Mouse (Mus musculus) embryonic facial prominence, embryonic 11.5 days (tissue): Measurements from ENCODE around the gene Src. TPM values are rescaled to one million over a fixed set of nuclear protein-coding genes. Genes with fewer than 3 reads are reported as not detected.
A peak's percentile ranks its signal among the peaks of the same experiment; 100 is the strongest.

Experiments
- ATAC-seq: fragments of 200-750 bp; cut with Nextera tagmentation; replicated peaks from 2 replicates; pipeline ENCODE4 v1.8.0; 2017; ENCODE audit warnings: low read depth; ENCODE audit not compliant: insufficient number of reproducible peaks, low FRiP score, low TSS enrichment
- DNase-seq: peaks from one replicate; pipeline ENCODE4 v3.0.0-alpha.2; 2015; ENCODE audit warnings: low spot score
- H3K27ac ChIP-seq: fragments of 300-500 bp; sonication (generic); replicated peaks from 2 replicates; pipeline ENCODE4 v1.5.1; 2014; ENCODE audit warnings: mild to moderate bottlenecking, low read depth, low read length, control low read depth
- H3K27me3 ChIP-seq: fragments of 300-500 bp; sonication (generic); 2 replicates; pipeline ENCODE4 v1.6.1; 2014; ENCODE audit warnings: mild to moderate bottlenecking, low read length, moderate library complexity, mixed read lengths; ENCODE audit not compliant: control insufficient read depth, insufficient read depth
- H3K36me3 ChIP-seq: fragments of 300-500 bp; sonication (generic); replicated peaks from 2 replicates; pipeline ENCODE4 v1.6.1; 2014; ENCODE audit warnings: low read depth, mild to moderate bottlenecking, low read length, moderate library complexity, mixed read lengths; ENCODE audit not compliant: control insufficient read depth, insufficient read depth
- H3K4me1 ChIP-seq: fragments of 300-500 bp; sonication (generic); 2 replicates; pipeline ENCODE4 v1.6.1; 2014; ENCODE audit warnings: low read length, mixed read lengths; ENCODE audit not compliant: control insufficient read depth, insufficient read depth
- H3K4me2 ChIP-seq: fragments of 300-500 bp; sonication (generic); 2 replicates; pipeline ENCODE4 v1.6.1; 2014; ENCODE audit warnings: low read depth, mild to moderate bottlenecking, control low read depth, low read length, moderate library complexity
- H3K4me3 ChIP-seq: fragments of 300-500 bp; sonication (generic); 2 replicates; pipeline ENCODE4 v1.5.1; 2014; ENCODE audit warnings: low read depth, low read length, control low read depth
- H3K9ac ChIP-seq: fragments of 300-500 bp; sonication (generic); replicated peaks from 2 replicates; pipeline ENCODE4 v1.6.1; 2014; ENCODE audit warnings: mild to moderate bottlenecking, control low read depth, low read length
- H3K9me3 ChIP-seq: fragments of 300-500 bp; sonication (generic); replicated peaks from 2 replicates; pipeline ENCODE4 v1.6.1; 2016; ENCODE audit warnings: mild to moderate bottlenecking, low read length, inconsistent platforms, mixed read lengths; ENCODE audit not compliant: control insufficient read depth
- WGBS: fragments of 180-500 bp; shearing (Covaris S2); extraction: QIAGEN DNeasy Blood & Tissue Kit; methylation state at CpG from one replicate; pipeline ENCODE4 v1.1.7; 2014; 5-methylcytosine and 5-hydroxymethylcytosine counted together
- polyA plus RNA-seq: library from polyadenylated mRNA; unstranded; fragments of >200 nt; fragmentation: Nextera tagmentation; extraction: Ambion mirVana; gene quantifications from 2 replicates; pipeline ENCODE4 v1.2.1, GENCODE M21; 2014

Gene Src
- polyA plus RNA-seq, 1 experiment from 2014 or later: 13.9 TPM

DNA sequence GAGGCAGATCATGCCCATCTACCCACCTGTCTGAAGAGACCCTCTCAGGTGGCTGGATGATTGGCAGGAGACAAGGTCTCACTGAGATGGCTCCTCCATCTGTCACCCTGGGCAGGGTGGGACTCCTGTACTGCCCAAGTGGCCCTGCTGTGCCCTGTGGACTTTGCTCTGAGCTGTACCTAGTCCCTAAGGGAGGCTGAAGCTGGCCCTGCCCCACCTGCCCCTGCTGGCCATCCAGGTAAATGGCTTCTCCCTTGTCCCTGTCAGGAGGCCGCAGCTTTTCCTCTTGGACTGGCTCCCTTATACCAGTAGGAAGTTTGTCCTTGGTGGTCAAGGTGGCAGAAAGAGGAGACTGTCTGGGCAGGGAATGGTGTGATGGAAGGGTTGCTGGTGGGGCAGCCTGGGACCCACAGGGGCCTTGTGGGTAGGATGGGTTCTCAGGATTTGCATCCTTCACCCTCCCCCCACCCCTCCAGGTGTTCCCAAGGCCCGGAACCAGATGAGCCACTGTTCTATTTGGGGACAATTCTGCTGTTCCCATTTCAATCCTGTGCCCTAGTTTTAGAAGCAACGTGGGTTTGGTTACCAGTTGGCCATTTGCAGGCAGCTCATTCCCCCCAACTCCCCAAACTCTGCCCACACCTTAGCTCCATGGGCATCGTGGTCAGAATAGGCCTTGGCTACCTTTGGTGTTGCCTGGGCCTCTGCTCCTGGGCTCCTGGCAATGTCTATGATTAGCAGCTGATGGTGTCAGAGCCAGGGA lies 12.6 kb downstream of the Src start:
- ATAC-seq (no peak), DNase-seq (no peak)
- Histone ChIP-seq H3K4me2 (no peak overlapping the region), H3K27ac (no peak overlapping the region), H3K4me1 (peaks cover 5% of the 10 kb centered on the region; the same call in 1 of the 2 replicates), H3K4me3 (no peak overlapping the region), H3K27me3 (no peaks in the 10 kb centered on the region), H3K36me3 (no peaks in the 10 kb centered on the region; the same call in 1 of the 2 replicates), H3K9ac (no peak overlapping the region), H3K9me3 (no peaks in the 10 kb centered on the region)
- 77% methylated on average over 4 of the region's 4 CpGs for WGBS

- no peaks in the 10 kb centered on the region for H3K9me3 ChIP-seq
- H3K27ac ChIP-seq: no peak overlapping the region
- DNase-seq (no peak), ATAC-seq (no peak)
- WGBS: 78% methylated on average over 5 of the region's 5 CpGs
- no peaks in the 10 kb centered on the region for H3K27me3 ChIP-seq
- no peak overlapping the region for H3K4me3 ChIP-seq
- peaks cover 5% of the 10 kb centered on the region; the same call in 1 of the 2 replicates for H3K4me1 ChIP-seq
- H3K36me3 ChIP-seq: no peaks in the 10 kb centered on the region; the same call in 1 of the 2 replicates
- H3K9ac ChIP-seq: no peak overlapping the region
- H3K4me2 ChIP-seq: no peak overlapping the region
These were observed 13.7 kb downstream of the Src start for GRCm38 (mm10) chr2:157431912-157432311.

- no peak overlapping the region for H3K4me2 ChIP-seq
- H3K4me3 ChIP-seq: no peak overlapping the region
- no peak for ATAC-seq
- DNase-seq: no peak
- no peak overlapping the region for H3K9ac ChIP-seq
- no peaks in the 10 kb centered on the region for H3K9me3 ChIP-seq
- peaks cover 5% of the 10 kb centered on the region; the same call in 1 of the 2 replicates for H3K4me1 ChIP-seq
- H3K27me3 ChIP-seq: no peaks in the 10 kb centered on the region
- no peak overlapping the region; the same call in 1 of the 2 replicates for H3K27ac ChIP-seq
- 70% methylated on average over 9 of the region's 9 CpGs for WGBS
- no peaks in the 10 kb centered on the region; the same call in 1 of the 2 replicates for H3K36me3 ChIP-seq
These were observed 14.2 kb downstream of the Src start for GRCm38 (mm10) chr2:157432476-157432875.

DNA sequence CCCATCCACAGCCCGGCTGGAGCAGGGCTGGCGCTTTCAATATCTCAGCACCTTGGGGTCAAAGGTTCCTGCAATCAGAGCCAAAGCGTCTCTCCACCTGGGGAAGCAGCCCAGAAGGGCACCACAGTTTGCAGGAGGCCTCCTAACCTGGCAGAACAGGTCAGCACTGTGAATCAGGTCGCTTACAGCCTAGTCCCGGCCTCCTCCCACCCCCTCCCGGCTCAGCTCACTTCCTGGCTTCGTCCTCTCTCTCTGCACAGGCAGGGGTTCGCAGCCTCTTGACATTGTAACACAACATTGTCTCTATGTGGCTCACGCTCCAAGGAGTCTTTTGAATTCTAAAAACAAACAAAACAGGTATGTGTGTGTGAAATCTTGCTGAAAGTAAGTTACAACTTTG lies 15.8 kb downstream of the Src start:
- no peak overlapping the region for H3K4me2 ChIP-seq
- no peak overlapping the region for H3K4me3 ChIP-seq
- H3K27ac ChIP-seq: peak overlapping the region; percentile 69
- no peak for ATAC-seq
- no peaks in the 10 kb centered on the region; the same call in 1 of the 2 replicates for H3K36me3 ChIP-seq
- DNase-seq: no peak
- WGBS: 32% methylated on average over 9 of the region's 9 CpGs
- no peaks in the 10 kb centered on the region for H3K27me3 ChIP-seq
- peak overlapping the region; percentile 25; the same call in 1 of the 2 replicates for H3K9ac ChIP-seq
- H3K4me1 ChIP-seq: peaks cover 5% of the 10 kb centered on the region; the same call in 1 of the 2 replicates
- no peaks in the 10 kb centered on the region for H3K9me3 ChIP-seq

DNA sequence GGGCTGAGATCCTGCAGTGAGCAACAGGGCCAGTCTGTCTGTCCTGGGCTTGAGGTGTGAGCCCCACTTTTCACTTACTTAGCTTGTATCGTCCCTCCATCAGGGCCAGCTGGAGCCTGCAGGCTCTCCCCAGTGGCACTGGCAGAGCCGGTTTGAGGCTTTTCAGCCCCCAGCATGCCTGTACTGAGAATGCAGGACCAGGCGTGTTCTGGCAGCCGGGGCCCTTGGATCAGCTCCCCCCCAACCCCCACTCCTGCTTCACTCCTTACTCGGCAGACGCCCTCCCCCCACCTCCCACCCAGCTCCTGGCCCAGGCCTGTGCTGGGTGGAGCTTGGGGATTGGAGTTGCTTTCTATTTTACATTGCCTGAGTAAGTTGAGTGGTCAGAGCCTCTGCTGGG lies 16.3 kb downstream of the Src start:
- ATAC-seq: peak; percentile 35; the same call in 1 of the 2 replicates
- Histone ChIP-seq H3K4me2 (no peak overlapping the region; the same call in 1 of the 2 replicates), H3K36me3 (no peaks in the 10 kb centered on the region; the same call in 1 of the 2 replicates)

DNA sequence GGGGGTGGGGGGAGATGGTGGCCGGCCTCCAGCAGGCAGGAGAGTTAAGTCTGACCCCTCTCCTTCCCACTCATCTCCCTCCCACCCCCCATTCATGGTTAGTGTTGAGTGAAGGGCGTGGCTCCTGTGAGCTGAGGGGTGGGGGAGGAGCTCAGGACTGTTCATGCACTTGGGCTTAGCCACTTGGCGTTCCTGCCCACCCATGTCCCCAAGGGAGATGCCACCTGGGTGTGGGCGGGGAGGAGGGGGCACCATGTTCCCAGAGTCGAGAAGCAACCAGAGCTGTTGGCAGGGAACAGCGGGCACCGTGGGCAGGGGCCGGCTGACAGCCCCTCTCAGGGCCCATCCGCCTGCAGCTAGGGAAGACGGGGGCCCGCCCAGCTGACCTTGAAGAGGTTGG lies 18.3 kb downstream of the Src start:
- Histone ChIP-seq H3K4me1 (peaks cover 5% of the 10 kb centered on the region; the same call in 1 of the 2 replicates), H3K9me3 (no peaks in the 10 kb centered on the region), H3K9ac (no peak overlapping the region), H3K27ac (no peak overlapping the region), H3K27me3 (no peaks in the 10 kb centered on the region), H3K36me3 (peaks cover 8% of the 10 kb centered on the region), H3K4me3 (no peak overlapping the region), H3K4me2 (no peak overlapping the region)
- ATAC-seq (no peak), DNase-seq (no peak)
- WGBS: 87% methylated on average over 10 of the region's 11 CpGs

More for the DNA sequence above, 16.3 kb downstream of the Src start:
- Histone ChIP-seq H3K27ac (peak overlapping the region; percentile 69), H3K27me3 (no peaks in the 10 kb centered on the region), H3K4me3 (no peak overlapping the region), H3K9ac (peak overlapping the region; percentile 25; the same call in 1 of the 2 replicates), H3K9me3 (no peaks in the 10 kb centered on the region), H3K4me1 (peaks cover 5% of the 10 kb centered on the region; the same call in 1 of the 2 replicates)
- DNase-seq: peak; percentile 75
- WGBS: 21% methylated on average over 6 of the region's 6 CpGs

- H3K27me3 ChIP-seq: no peaks in the 10 kb centered on the region
- ATAC-seq (no peak), DNase-seq (no peak)
- no peak overlapping the region for H3K4me3 ChIP-seq
- H3K9ac ChIP-seq: no peak overlapping the region
- 85% methylated on average over 3 of the region's 3 CpGs for WGBS
- H3K4me1 ChIP-seq: peaks cover 5% of the 10 kb centered on the region; the same call in 1 of the 2 replicates
- no peak overlapping the region for H3K4me2 ChIP-seq
- no peaks in the 10 kb centered on the region for H3K9me3 ChIP-seq
- no peak overlapping the region for H3K27ac ChIP-seq
- H3K36me3 ChIP-seq: peaks cover 10% of the 10 kb centered on the region
These were observed 18.9 kb downstream of the Src start for GRCm38 (mm10) chr2:157437123-157437522.

DNA sequence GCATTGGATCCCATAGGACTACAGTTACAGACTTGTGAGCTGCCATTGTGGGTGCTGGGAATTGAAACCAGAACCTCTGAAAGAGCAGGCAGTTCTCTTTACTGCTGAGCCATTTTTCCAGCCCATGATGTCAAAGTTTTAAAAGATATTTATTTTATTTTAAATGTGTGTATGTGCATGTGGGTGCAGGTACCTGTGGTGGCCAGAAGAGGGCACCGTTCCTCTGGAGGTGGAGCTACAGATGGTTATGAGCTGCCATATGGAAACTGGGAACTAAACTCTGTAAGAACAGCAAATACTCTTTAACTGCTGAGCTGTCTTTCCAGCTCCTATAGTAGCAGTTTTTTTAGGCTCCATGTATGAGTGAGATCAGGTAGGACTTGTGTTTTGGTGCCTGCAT lies 23.1 kb downstream of the Src start:
- no peaks in the 10 kb centered on the region for H3K9me3 ChIP-seq
- no peak overlapping the region for H3K27ac ChIP-seq
- no peak for DNase-seq
- no peak overlapping the region for H3K4me2 ChIP-seq
- H3K4me3 ChIP-seq: no peak overlapping the region
- no peak overlapping the region for H3K9ac ChIP-seq
- no peak for ATAC-seq
- H3K4me1 ChIP-seq: no peaks in the 10 kb centered on the region
- WGBS: 96% methylated on average over 1 of the region's 1 CpGs
- H3K36me3 ChIP-seq: peaks cover 10% of the 10 kb centered on the region
- no peaks in the 10 kb centered on the region for H3K27me3 ChIP-seq
